Mouse (Mus musculus) spleen, postnatal 4 days (tissue): ENCODE results near the gene Atg14.

ENCODE experiments used
- DNase-seq, 2 experiments: peaks; one replicate each; pipeline ENCODE4 v3.0.0; 2022; ENCODE audit warnings: low spot score in 2 of 2

Atg14 gene

GRCm38 (mm10) chr14:47508035-47508434, 62.4 kb downstream of the Atg14 start:
- DNase-seq = no peak

- DNase-seq = no peak
Observed at GRCm38 (mm10) chr14:47506676-47507075, 63.8 kb downstream of the Atg14 start.

DNA sequence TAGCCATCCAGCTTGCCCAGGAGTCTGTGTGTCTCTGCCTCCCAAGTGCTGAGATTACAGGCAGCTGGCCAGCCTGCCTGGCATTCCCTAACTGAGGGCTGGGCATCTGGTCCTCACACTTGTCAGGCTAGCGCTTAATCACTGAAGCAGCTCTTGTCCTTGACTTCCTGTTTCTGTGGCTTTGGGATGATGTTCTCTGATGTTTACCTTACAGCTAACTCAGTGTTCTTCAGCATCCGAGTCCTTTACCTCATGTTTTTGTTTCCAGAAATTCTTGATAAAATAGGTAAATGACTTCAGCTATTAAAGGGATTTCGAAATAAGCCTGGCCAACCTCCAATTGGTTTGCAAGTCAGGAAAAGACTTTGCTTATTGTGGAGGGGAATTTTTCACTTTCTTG, 66.4 kb downstream of the Atg14 start:
- no peak for DNase-seq

GRCm38 (mm10) chr14:47498632-47499031, 71.8 kb downstream of the Atg14 start:
- no peak for DNase-seq

- DNase-seq = no peak
Observed at GRCm38 (mm10) chr14:47497166-47497565, 73.3 kb downstream of the Atg14 start.

DNA sequence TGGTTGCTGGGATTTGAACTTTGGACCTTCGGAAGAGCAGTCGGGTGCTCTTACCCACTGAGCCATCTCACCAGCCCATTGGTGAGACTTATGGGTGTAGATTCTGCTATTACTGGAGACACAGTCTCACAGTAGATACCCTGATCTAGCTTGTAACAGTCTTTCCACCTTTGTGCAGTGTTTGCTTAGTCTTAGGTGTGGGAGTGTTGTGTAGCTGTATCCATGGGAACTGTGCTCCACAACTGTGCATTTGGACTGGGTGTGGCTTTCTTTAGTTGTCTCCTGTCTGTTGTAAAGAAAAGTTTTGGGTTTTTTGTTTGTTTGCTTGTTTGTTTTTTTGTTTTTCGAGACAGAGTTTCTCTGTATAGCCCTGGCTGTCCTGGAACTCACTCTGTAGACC, 74.5 kb downstream of the Atg14 start:
- DNase-seq = no peak

GRCm38 (mm10) chr14:47493592-47494361, 76.7 kb downstream of the Atg14 start:
- no peak for DNase-seq
